In the genomic region with DNA sequence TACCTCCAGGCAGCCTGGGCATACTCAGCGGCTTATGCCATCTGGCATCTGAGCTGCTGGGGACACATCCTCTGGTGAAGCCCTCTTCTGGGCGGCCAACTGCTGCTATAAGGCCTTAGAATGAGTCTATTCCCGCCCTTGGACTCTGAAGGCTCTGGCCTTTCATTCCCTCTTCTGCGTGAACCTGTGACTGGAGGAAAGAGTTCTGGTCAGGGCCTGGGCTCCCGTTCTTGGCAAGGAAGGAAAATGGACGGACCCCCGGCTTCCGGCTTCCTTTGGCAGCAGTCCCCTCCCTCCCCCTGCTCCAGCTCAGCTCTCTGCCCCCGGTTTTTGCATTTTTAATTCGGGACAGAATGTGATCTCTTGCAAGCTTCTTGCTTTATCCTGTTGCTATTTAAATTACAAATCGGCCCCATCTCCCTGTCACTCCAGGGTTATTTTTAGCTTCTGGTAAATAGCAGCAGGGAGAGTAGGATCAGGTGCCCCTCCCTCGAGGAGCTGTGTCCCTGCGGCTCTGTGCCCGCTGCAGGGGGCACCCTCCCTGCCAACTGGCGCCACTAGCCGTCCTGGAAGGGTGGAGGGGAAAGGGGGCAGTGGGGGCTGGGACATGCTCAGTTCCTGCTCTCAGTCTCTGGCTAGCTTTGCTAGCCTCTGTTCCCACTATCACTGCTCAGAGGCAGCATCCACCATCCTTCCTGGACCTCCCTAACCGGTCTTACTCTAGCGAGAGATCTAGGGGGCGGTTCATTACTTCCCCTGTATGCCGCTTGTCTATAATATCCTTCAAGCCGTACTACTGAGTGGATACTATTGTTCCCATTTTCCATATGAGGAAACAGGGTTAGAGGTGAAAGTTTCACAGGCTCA, we compare ENCODE assay signal across 10 mouse cellular contexts. TPM values are rescaled to one million over a fixed set of nuclear protein-coding genes. Genes with fewer than 3 reads are reported as not detected.
DNase-seq lines count a peak whose midpoint lies in the region; ATAC-seq lines count a peak whose summit lies in the region.
"Had no signal": no experiment of that assay in that cellular context is flagged by ENCODE, and none has a peak within 500 bp of the region (broad histone marks: within the 10 kb centered on the region; RNA-seq: fewer than 3 reads in every experiment).

No protein-coding gene starts in this region.

- peaks cover 43% of the 10 kb centered on the region for H3K27me3 ChIP-seq in embryonic facial prominence, embryonic 12.5 days
- H3K27me3 ChIP-seq in heart, embryonic 14.5 days (ENCODE audit: control insufficient read depth, insufficient read depth, low read length): peaks cover 22% of the 10 kb centered on the region

- peak overlapping the region; percentile 15; the same call in 1 of the 2 replicates for H3K4me2 ChIP-seq in embryonic facial prominence, embryonic 12.5 days (replicated peaks)
- peak overlapping the region; percentile 57 for H3K4me2 ChIP-seq in heart, embryonic 14.5 days (ENCODE audit: low read length)

- H3K4me1 ChIP-seq in embryonic facial prominence, embryonic 12.5 days: peaks cover 27% of the 10 kb centered on the region
- peaks cover 33 to 42% of the 10 kb centered on the region in 2 experiments for H3K4me1 ChIP-seq in heart, embryonic 14.5 days (ENCODE audit: control insufficient read depth in 2 of 2, insufficient read depth in 2 of 2, low read length in 2 of 2)

- H3K9ac ChIP-seq in embryonic facial prominence, embryonic 12.5 days: no peak overlapping the region
- peak overlapping the region; percentile 28 for H3K9ac ChIP-seq in heart, embryonic 14.5 days (ENCODE audit: low read length)

- H3K9me3 ChIP-seq in embryonic facial prominence, embryonic 12.5 days: no peaks in the 10 kb centered on the region
- H3K9me3 ChIP-seq in heart, embryonic 14.5 days (ENCODE audit: control insufficient read depth, low read length): no peaks in the 10 kb centered on the region
- H3K9me3 ChIP-seq: G1E had no signal

- H3K4me3 ChIP-seq in embryonic facial prominence, embryonic 12.5 days: no peak overlapping the region
- H3K4me3 ChIP-seq in heart, embryonic 14.5 days (ENCODE audit: control insufficient read depth in 1 of 2, insufficient read depth in 1 of 2, low read depth in 1 of 2, low read length in 2 of 2): 0 out of 4 replicates have a peak overlapping the region, but pooled peaks of 1 of the 2 experiments have one; percentile 7

- no peaks in the 10 kb centered on the region for H3K36me3 ChIP-seq in embryonic facial prominence, embryonic 12.5 days
- no peaks in the 10 kb centered on the region for H3K36me3 ChIP-seq in heart, embryonic 14.5 days (ENCODE audit: control insufficient read depth, insufficient read depth, low read length)
- H3K36me3 ChIP-seq: G1E had no signal

- H3K27ac ChIP-seq in embryonic facial prominence, embryonic 12.5 days: no peak overlapping the region
- peak overlapping the region; percentile 79 to 84 for H3K27ac ChIP-seq in heart, embryonic 14.5 days (replicated peaks in 1 of 2; ENCODE audit: control insufficient read depth in 1 of 2, insufficient read depth in 1 of 2, low read depth in 2 of 2, low read length in 2 of 2)

- 17% methylated on average over 21 of the region's 21 CpGs for WGBS in embryonic facial prominence, embryonic 12.5 days
- 7% methylated on average over 21 of the region's 21 CpGs for WGBS in heart, embryonic 14.5 days

- DNase-seq in layer of hippocampus, adult 11-12 months (ENCODE audit: low spot score): peak; percentile 60
- no peak for DNase-seq in layer of hippocampus, adult 9-10 months (ENCODE audit: low spot score)
- DNase-seq in kidney, postnatal 36 days: peak; percentile 39 to 56
- peak; percentile 60 to 80 for DNase-seq in lung, postnatal 4 days
- no peak for DNase-seq in testis, postnatal 10 days (ENCODE audit: low spot score)
- DNase-seq in ovary, postnatal 14 days (ENCODE audit: low spot score): no peak

- ATAC-seq in embryonic facial prominence, embryonic 12.5 days (ENCODE audit: insufficient number of reproducible peaks, insufficient read depth, low FRiP score, low TSS enrichment): no peak
- peak; percentile 54; the same call in 1 of the 2 replicates for ATAC-seq in heart, embryonic 14.5 days (ENCODE audit: insufficient number of reproducible peaks, insufficient read depth, low FRiP score, low read depth)

RNA-seq across cellular contexts. Expression of gene Dgkz, which starts 4.2 kb away (rescaled TPM):
- polyA plus RNA-seq in embryonic facial prominence, embryonic 12.5 days (2016; fragmentation: Nextera tagmentation; extraction: Ambion mirVana): 39.1 and 40.8 TPM in 2 replicates
- polyA plus RNA-seq in heart, embryonic 14.5 days (2014; fragmentation: Nextera tagmentation; extraction: Ambion mirVana): 47.8 and 48.2 TPM in 2 replicates

RNA-seq across cellular contexts. Expression of gene Gm9821, which starts 26.0 kb away (rescaled TPM):
- polyA plus RNA-seq in embryonic facial prominence, embryonic 12.5 days (2016; fragmentation: Nextera tagmentation; extraction: Ambion mirVana): 0.36 and 0.73 TPM in 2 replicates
- polyA plus RNA-seq in heart, embryonic 14.5 days (2014; fragmentation: Nextera tagmentation; extraction: Ambion mirVana): 2.8 and 3.5 TPM in 2 replicates
- polyA plus RNA-seq: testis, adult 2 months had no signal

RNA-seq across cellular contexts. Expression of gene Mdk, which starts 39.4 kb away (rescaled TPM):
- 1,900 and 1,964 TPM in 2 replicates for polyA plus RNA-seq in embryonic facial prominence, embryonic 12.5 days (2016; fragmentation: Nextera tagmentation; extraction: Ambion mirVana)
- 352 and 435 TPM in 2 replicates for polyA plus RNA-seq in heart, embryonic 14.5 days (2014; fragmentation: Nextera tagmentation; extraction: Ambion mirVana)

RNA-seq across cellular contexts. Expression of gene Chrm4, which starts 44.4 kb away (rescaled TPM):
- polyA plus RNA-seq in embryonic facial prominence, embryonic 12.5 days (2016; fragmentation: Nextera tagmentation; extraction: Ambion mirVana): 0.65 and 1.2 TPM in 2 replicates
- polyA plus RNA-seq in heart, embryonic 14.5 days (2014; fragmentation: Nextera tagmentation; extraction: Ambion mirVana): not detected in 2 replicates
- polyA plus RNA-seq: G1E had no signal

RNA-seq across cellular contexts. Expression of gene Creb3l1, which starts 52.8 kb away (rescaled TPM):
- polyA plus RNA-seq in embryonic facial prominence, embryonic 12.5 days (2016; fragmentation: Nextera tagmentation; extraction: Ambion mirVana): 3.3 and 3.6 TPM in 2 replicates
- polyA plus RNA-seq in heart, embryonic 14.5 days (2014; fragmentation: Nextera tagmentation; extraction: Ambion mirVana): 8.8 and 10.2 TPM in 2 replicates

Comparison
In these comparisons a context has a peak if more than half of its experiments do, and no peak if none do; other contexts are left out.
1. DNase-seq: peak in layer of hippocampus, adult 11-12 months (single experiment), kidney, postnatal 36 days (2 of 2) and lung, postnatal 4 days (2 of 2); none in layer of hippocampus, adult 9-10 months (single experiment), testis, postnatal 10 days (single experiment) and ovary, postnatal 14 days (single experiment).